Mouse (Mus musculus): Measurements from ENCODE around the gene Itgal. TPM values are rescaled to one million over a fixed set of nuclear protein-coding genes. Genes with fewer than 3 reads are reported as not detected.
"Not testable (repeated sequence)": the region's sequence is repeated elsewhere in the genome, so short reads cannot be mapped to it uniquely, and the experiment has no call there.

The Itgal gene
- polyA plus RNA-seq, 1 experiment from 2014 or later, result 0.44 TPM

GRCm38 (mm10) chr7:127362418-127362817 lies 66.4 kb downstream of the Itgal start:
- not testable (repeated sequence) for H3K4me1 ChIP-seq (ENCODE audit: control insufficient read depth, insufficient read depth, low read length); ATAC-seq (ENCODE audit: insufficient number of reproducible peaks, low FRiP score, low TSS enrichment, low read depth); H3K27me3 ChIP-seq (ENCODE audit: control insufficient read depth, insufficient read depth, low read length); H3K36me3 ChIP-seq (ENCODE audit: control insufficient read depth, insufficient read depth, low read length); H3K9me3 ChIP-seq (ENCODE audit: control insufficient read depth, low read length); H3K9ac ChIP-seq (ENCODE audit: low read length); H3K4me2 ChIP-seq (ENCODE audit: low read depth, severe bottlenecking); H3K4me3 ChIP-seq (ENCODE audit: low read depth, low read length); H3K27ac ChIP-seq (replicated peaks; ENCODE audit: low read depth, low read length)
- DNase-seq (ENCODE audit: low spot score), result peak; percentile 44
- WGBS, result 27% methylated on average over 13 of the region's 13 CpGs

- peak; percentile 61 for DNase-seq (ENCODE audit: low spot score)
- under 1% methylated on average over 24 of the region's 24 CpGs for WGBS
- ATAC-seq (ENCODE audit: insufficient number of reproducible peaks, low FRiP score, low TSS enrichment, low read depth), result no peak
Measured at GRCm38 (mm10) chr7:127363475-127363921, 67.4 kb downstream of the Itgal start.

GRCm38 (mm10) chr7:127364166-127364565 lies 68.1 kb downstream of the Itgal start:
- Histone ChIP-seq H3K9me3 (ENCODE audit: control insufficient read depth, low read length) (no peaks in the 10 kb centered on the region), H3K27me3 (ENCODE audit: control insufficient read depth, insufficient read depth, low read length) (peaks cover 9% of the 10 kb centered on the region; the same call in 1 of the 2 replicates), H3K4me2 (ENCODE audit: low read depth, severe bottlenecking) (peak overlapping the region; percentile 81), H3K4me1 (ENCODE audit: control insufficient read depth, insufficient read depth, low read length) (peaks cover 4% of the 10 kb centered on the region), H3K36me3 (ENCODE audit: control insufficient read depth, insufficient read depth, low read length) (no peaks in the 10 kb centered on the region), H3K4me3 (ENCODE audit: low read depth, low read length) (no peak overlapping the region), H3K27ac (replicated peaks; ENCODE audit: low read depth, low read length) (no peak overlapping the region), H3K9ac (ENCODE audit: low read length) (no peak overlapping the region)
- DNase-seq (ENCODE audit: low spot score), result no peak
- 52% methylated on average over 4 of the region's 4 CpGs for WGBS
- ATAC-seq (ENCODE audit: insufficient number of reproducible peaks, low FRiP score, low TSS enrichment, low read depth), result no peak

More at GRCm38 (mm10) chr7:127363475-127363921, 67.4 kb downstream of the Itgal start:
- Histone ChIP-seq H3K4me2 (ENCODE audit: low read depth, severe bottlenecking) (peak overlapping the region; percentile 81), H3K9me3 (ENCODE audit: control insufficient read depth, low read length) (no peaks in the 10 kb centered on the region), H3K27me3 (ENCODE audit: control insufficient read depth, insufficient read depth, low read length) (peaks cover 9% of the 10 kb centered on the region; the same call in 1 of the 2 replicates), H3K27ac (replicated peaks; ENCODE audit: low read depth, low read length) (no peak overlapping the region), H3K9ac (ENCODE audit: low read length) (peak overlapping the region; percentile 66), H3K4me1 (ENCODE audit: control insufficient read depth, insufficient read depth, low read length) (peaks cover 4% of the 10 kb centered on the region), H3K36me3 (ENCODE audit: control insufficient read depth, insufficient read depth, low read length) (no peaks in the 10 kb centered on the region), H3K4me3 (ENCODE audit: low read depth, low read length) (peak overlapping the region; percentile 31)

GRCm38 (mm10) chr7:127366249-127366648 lies 70.2 kb downstream of the Itgal start:
- H3K36me3 ChIP-seq (ENCODE audit: control insufficient read depth, insufficient read depth, low read length), result no peaks in the 10 kb centered on the region
- no peak for ATAC-seq (ENCODE audit: insufficient number of reproducible peaks, low FRiP score, low TSS enrichment, low read depth)
- H3K4me2 ChIP-seq (ENCODE audit: low read depth, severe bottlenecking), result no peak overlapping the region
- H3K9ac ChIP-seq (ENCODE audit: low read length), result no peak overlapping the region
- H3K4me3 ChIP-seq (ENCODE audit: low read depth, low read length), result no peak overlapping the region
- H3K9me3 ChIP-seq (ENCODE audit: control insufficient read depth, low read length), result no peaks in the 10 kb centered on the region
- peaks cover 9% of the 10 kb centered on the region; the same call in 1 of the 2 replicates for H3K27me3 ChIP-seq (ENCODE audit: control insufficient read depth, insufficient read depth, low read length)
- WGBS, result 86% methylated on average over 3 of the region's 3 CpGs
- H3K4me1 ChIP-seq (ENCODE audit: control insufficient read depth, insufficient read depth, low read length), result peaks cover 4% of the 10 kb centered on the region
- DNase-seq (ENCODE audit: low spot score), result no peak
- H3K27ac ChIP-seq (replicated peaks; ENCODE audit: low read depth, low read length), result no peak overlapping the region

- no peaks in the 10 kb centered on the region for H3K9me3 ChIP-seq (ENCODE audit: control insufficient read depth, low read length)
- DNase-seq (ENCODE audit: low spot score) (no peak), ATAC-seq (ENCODE audit: insufficient number of reproducible peaks, low FRiP score, low TSS enrichment, low read depth) (no peak)
- no peaks in the 10 kb centered on the region for H3K27me3 ChIP-seq (ENCODE audit: control insufficient read depth, insufficient read depth, low read length)
- no peak overlapping the region for H3K4me3 ChIP-seq (ENCODE audit: low read depth, low read length)
- WGBS, result 91% methylated on average over 2 of the region's 2 CpGs
- peaks cover 3% of the 10 kb centered on the region; the same call in 1 of the 2 replicates for H3K36me3 ChIP-seq (ENCODE audit: control insufficient read depth, insufficient read depth, low read length)
- no peak overlapping the region for H3K27ac ChIP-seq (replicated peaks; ENCODE audit: low read depth, low read length)
- H3K9ac ChIP-seq (ENCODE audit: low read length), result no peak overlapping the region
- H3K4me1 ChIP-seq (ENCODE audit: control insufficient read depth, insufficient read depth, low read length), result no peaks in the 10 kb centered on the region
- H3K4me2 ChIP-seq (ENCODE audit: low read depth, severe bottlenecking), result no peak overlapping the region
Measured at GRCm38 (mm10) chr7:127371213-127371612, 75.2 kb downstream of the Itgal start.

- H3K27ac ChIP-seq (replicated peaks; ENCODE audit: low read depth, low read length); ATAC-seq (ENCODE audit: insufficient number of reproducible peaks, low FRiP score, low TSS enrichment, low read depth); H3K4me1 ChIP-seq (ENCODE audit: control insufficient read depth, insufficient read depth, low read length); H3K4me2 ChIP-seq (ENCODE audit: low read depth, severe bottlenecking); H3K9ac ChIP-seq (ENCODE audit: low read length); H3K9me3 ChIP-seq (ENCODE audit: control insufficient read depth, low read length); H3K27me3 ChIP-seq (ENCODE audit: control insufficient read depth, insufficient read depth, low read length); DNase-seq (ENCODE audit: low spot score); H3K4me3 ChIP-seq (ENCODE audit: low read depth, low read length); H3K36me3 ChIP-seq (ENCODE audit: control insufficient read depth, insufficient read depth, low read length): not testable (repeated sequence)
- 78% methylated on average over 3 of the region's 3 CpGs for WGBS
Measured at GRCm38 (mm10) chr7:127371870-127372269, 75.8 kb downstream of the Itgal start.

GRCm38 (mm10) chr7:127375271-127376245 lies 79.5 kb downstream of the Itgal start, which contains the start of gene Zfp747:
Gene Zfp747 (minus strand): TSS chr7:127376050.
- ATAC-seq (ENCODE audit: insufficient number of reproducible peaks, low FRiP score, low TSS enrichment, low read depth) (peak; percentile 90), DNase-seq (ENCODE audit: low spot score) (peak; percentile 90)
- H3K4me3 ChIP-seq (ENCODE audit: low read depth, low read length), result peak within 1 kb of the TSS; percentile 61
- 3% methylated on average over 49 of the region's 49 CpGs for WGBS
- not testable (repeated sequence) for H3K27ac ChIP-seq (replicated peaks; ENCODE audit: low read depth, low read length); H3K9me3 ChIP-seq (ENCODE audit: control insufficient read depth, low read length); H3K4me1 ChIP-seq (ENCODE audit: control insufficient read depth, insufficient read depth, low read length); H3K27me3 ChIP-seq (ENCODE audit: control insufficient read depth, insufficient read depth, low read length); H3K36me3 ChIP-seq (ENCODE audit: control insufficient read depth, insufficient read depth, low read length)
- peak within 1 kb of the TSS; percentile 77 for H3K9ac ChIP-seq (ENCODE audit: low read length)
- H3K4me2 ChIP-seq (ENCODE audit: low read depth, severe bottlenecking), result peak within 1 kb of the TSS; percentile 72

- Histone ChIP-seq H3K36me3 (ENCODE audit: control insufficient read depth, insufficient read depth, low read length) (peaks cover 3% of the 10 kb centered on the region; the same call in 1 of the 2 replicates), H3K4me3 (ENCODE audit: low read depth, low read length) (no peak overlapping the region), H3K9ac (ENCODE audit: low read length) (no peak overlapping the region), H3K9me3 (ENCODE audit: control insufficient read depth, low read length) (no peaks in the 10 kb centered on the region), H3K4me1 (ENCODE audit: control insufficient read depth, insufficient read depth, low read length) (no peaks in the 10 kb centered on the region), H3K27me3 (ENCODE audit: control insufficient read depth, insufficient read depth, low read length) (no peaks in the 10 kb centered on the region), H3K27ac (replicated peaks; ENCODE audit: low read depth, low read length) (no peak overlapping the region), H3K4me2 (ENCODE audit: low read depth, severe bottlenecking) (no peak overlapping the region)
- no peak for DNase-seq (ENCODE audit: low spot score)
- no peak for ATAC-seq (ENCODE audit: insufficient number of reproducible peaks, low FRiP score, low TSS enrichment, low read depth)
- 78% methylated on average over 6 of the region's 6 CpGs for WGBS
Measured at GRCm38 (mm10) chr7:127378310-127378921, 82.4 kb downstream of the Itgal start.

Measured in limb, embryonic 11.5 days (tissue).